Mouse (Mus musculus) monocyte, adult 2 months (primary cell): ENCODE measurements around the gene Khsrp.

Experiments used
- DNase-seq, 2 experiments: peaks; one replicate each; pipeline ENCODE4 v3.0.0; 2022; ENCODE audit warnings: low spot score in 2 of 2, low read depth in 1 of 2

The Khsrp gene

GRCm38 (mm10) chr17:56988921-56989430, 42.3 kb downstream of the Khsrp start:
- DNase-seq, result no peak

GRCm38 (mm10) chr17:56988441-56988840, 42.9 kb downstream of the Khsrp start:
- no peak for DNase-seq

GRCm38 (mm10) chr17:56986105-56986805, 45.1 kb downstream of the Khsrp start:
- no peak for DNase-seq

GRCm38 (mm10) chr17:56985656-56986055, 45.7 kb downstream of the Khsrp start:
- no peak for DNase-seq

- DNase-seq, result no peak
These were observed 46.4 kb downstream of the Khsrp start for GRCm38 (mm10) chr17:56984886-56985285.

- no peak for DNase-seq
These were observed 49.3 kb downstream of the Khsrp start, which contains the start of gene Acer1 for GRCm38 (mm10) chr17:56982013-56982412. Gene Acer1, minus strand, starts transcription at chr17:56982126.

- DNase-seq, result no peak
These were observed 50.3 kb downstream of the Khsrp start for GRCm38 (mm10) chr17:56981049-56981448.

GRCm38 (mm10) chr17:56979524-56979923, 51.8 kb downstream of the Khsrp start:
- no peak for DNase-seq

DNA sequence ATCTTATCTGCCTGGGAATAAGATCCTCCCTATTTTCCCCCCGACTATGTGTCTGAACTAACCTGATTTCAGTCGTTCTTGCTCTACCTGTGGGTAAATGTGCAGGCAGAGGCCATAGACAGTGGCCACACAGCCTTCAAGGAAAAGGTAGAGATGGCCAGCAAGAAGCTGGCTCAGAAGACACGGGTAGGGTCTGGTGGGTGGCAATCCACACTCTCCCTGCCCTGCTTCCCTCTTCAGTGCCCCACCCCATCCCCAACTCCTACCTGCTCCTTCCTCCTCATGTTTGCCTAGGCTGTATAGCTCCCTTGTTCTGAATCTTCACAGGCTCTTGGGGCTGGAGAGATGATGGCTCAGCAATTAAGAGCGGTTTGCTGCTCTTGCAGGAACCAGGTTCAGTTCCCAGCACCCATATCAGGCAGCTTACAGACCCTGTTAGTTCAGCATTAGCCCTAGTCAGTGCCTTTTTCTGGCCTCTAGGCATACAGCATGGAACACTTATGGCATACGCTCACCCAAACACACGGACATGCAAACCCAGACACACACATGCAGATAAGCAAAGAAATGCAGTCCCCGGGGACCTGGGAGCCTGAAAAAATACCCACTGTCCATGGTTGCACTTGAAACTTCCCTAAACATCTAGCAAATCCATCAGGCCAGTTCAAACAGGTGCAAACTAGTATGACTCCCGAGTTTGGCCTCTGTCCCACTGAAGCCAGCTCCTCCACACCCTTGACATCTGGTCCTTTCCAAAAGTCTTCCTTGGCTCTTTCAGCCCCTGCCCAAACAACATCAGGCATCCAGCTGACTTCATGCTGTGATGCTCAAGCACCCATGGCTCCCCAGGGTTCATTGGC, 54.6 kb downstream of the Khsrp start:
- DNase-seq, result no peak

GRCm38 (mm10) chr17:56975391-56975790, 55.9 kb downstream of the Khsrp start:
- DNase-seq, result no peak

DNA sequence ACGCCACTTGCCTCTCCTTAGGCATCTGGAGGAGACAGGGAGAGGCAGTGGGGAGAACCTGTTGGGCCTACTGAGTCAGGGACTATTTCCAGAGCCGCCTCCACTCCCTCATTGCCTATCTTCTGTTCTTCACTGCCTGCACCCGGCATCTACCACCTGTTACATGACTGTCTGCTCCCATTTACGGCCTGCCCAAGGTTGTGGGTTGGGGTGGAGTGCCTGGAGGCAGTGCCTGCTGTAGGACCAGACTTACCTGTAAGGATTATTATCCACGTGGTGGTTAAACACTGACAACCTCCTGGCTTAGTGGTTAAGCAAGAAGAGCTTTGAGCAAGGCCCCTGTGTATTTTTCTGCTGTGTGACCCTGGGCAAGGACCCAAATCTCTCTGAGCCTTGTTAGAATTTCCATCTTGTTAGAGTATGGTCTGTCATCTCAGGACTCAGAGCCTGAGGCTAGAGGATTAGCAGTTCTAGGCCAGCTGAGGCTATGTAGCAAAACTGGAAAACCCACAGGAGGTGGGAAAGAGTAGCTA, 56.5 kb downstream of the Khsrp start:
- DNase-seq, result no peak

- no peak for DNase-seq
These were observed 57.2 kb downstream of the Khsrp start for GRCm38 (mm10) chr17:56973956-56974707.
